Mouse (Mus musculus) induced T-regulatory cell, adult 2 months (primary cell): Measurements from ENCODE around the gene Dnah6.

Source experiments
- DNase-seq: peaks from one replicate; pipeline ENCODE4 v3.0.0-alpha.2; 2012; ENCODE audit warnings: low read depth

The Dnah6 gene

DNA sequence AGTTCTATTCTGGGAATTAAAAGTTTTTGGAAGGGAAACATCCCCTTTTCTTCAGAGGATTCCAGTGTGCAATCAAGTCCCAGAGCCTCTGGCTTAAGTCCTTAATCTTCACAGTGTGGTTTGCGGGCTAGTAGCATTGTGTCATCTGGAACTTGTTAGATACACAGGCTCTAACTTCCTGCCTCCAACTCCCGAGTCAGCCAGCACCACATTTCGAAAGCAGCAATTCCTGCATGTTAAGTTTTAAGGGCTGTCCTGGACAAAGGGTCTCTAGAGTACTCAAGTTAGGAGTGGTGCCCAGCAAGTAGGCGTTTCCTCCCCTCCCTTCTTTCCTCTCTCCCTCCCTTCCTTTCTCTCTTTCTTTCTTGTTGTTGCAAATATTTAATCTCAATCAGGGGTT is 7.0 kb upstream of the Dnah6 start:
- DNase-seq = peak; percentile 17

DNA sequence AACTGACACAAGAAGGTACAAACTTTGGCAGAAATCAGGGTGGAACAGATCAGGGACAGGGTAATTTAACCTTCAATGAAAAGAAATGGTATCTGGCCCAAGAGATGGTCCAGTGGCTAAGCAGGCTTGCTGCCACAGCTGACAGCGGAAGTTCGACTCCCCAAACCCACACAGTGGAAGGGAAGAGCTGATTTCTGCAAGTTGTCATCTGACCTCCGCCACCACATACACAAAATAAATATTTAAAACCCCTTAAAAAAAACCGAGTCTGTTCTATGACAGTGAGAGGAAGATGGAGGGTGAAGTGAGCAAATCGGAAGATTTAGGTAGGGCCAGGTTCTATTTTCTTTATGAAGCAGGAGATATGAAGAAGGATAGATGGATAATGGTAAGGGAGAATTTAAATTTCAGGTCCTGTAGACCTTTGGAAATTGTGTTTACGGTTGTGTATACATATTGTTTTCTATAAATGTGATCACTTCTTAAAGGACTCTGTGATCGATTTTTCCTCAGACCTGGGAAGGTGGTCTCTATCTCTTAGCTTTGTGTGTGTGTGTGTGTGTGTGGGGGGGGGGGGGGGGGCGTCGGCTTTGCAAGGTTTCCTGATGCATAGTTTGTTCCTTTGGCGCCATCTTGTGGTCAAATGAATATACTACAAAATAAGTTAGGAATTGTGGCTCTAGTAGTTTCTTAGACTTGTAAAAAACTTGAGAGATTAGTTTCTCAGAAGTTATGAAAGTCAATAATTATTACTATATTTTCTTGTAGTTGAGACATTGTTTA is 6.1 kb upstream of the Dnah6 start:
- DNase-seq = peak; percentile 82

DNA sequence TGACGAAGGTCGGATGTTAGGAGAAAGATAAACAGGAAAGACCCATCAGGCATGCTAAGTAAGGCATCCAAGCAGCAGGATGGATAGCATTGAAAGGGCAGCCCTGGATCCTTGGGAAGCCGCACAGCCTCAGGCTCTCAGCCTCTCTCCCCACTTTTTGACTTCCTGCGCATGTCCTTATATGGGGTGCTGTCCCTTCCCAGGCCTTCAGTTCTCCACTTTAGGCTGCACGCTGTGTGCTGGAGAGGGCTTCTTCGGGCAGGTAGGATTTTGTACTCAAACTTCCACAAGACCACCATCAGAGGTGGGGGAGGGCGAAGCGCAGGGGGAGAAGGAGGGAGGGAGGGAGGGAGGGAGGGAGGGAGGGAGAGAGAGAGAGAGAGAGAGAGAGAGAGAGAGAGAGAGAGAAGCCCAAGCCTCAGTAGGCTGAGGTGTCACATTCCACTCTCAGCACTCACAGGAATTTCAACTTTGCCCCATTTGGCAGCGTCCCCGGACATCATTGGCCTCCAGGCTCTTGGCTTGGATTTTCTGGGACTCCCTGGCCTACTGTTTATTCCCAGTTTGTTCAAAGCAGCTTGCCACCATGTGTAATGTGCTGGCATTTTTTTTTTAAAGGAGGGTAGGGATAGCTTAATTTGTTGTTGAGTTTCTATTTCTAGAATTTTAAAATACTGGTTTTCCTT is 1.5 kb upstream of the Dnah6 start:
- DNase-seq = no peak

DNA sequence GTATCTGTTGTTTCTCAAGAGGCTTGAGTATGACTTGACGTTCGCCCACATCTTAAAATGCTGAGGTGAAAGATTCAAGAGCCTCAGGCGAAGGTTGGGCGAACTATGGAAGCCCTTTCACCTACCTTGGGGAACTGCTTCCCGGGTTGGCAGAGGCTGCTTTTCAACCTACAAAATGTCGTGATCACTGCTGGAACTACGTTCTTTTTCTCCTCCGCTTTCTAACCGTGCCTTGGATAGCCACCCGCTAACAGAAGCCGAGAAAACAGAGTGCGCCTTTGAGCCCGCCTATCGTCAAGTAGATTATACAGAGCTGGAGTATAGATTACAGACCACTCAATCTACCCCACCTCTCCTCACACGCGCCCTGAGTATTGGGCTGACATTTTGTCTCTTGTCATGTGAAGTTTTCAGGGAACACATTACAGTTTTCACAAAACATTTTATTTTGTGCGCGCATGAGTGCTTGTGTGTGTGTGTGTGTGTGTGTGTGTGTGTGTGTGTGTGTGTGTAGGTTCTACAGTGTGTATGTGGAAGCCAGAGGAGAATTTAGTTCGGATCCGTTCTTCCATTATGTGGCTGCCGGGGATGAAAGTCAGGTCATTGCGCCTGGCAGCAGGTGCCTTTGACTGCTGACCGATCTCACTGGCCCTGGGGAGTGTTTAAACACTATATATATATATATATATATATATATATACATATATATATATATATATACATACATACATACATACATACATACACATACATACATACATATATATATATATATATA is 696 bp upstream of the Dnah6 start:
- no peak for DNase-seq

DNA sequence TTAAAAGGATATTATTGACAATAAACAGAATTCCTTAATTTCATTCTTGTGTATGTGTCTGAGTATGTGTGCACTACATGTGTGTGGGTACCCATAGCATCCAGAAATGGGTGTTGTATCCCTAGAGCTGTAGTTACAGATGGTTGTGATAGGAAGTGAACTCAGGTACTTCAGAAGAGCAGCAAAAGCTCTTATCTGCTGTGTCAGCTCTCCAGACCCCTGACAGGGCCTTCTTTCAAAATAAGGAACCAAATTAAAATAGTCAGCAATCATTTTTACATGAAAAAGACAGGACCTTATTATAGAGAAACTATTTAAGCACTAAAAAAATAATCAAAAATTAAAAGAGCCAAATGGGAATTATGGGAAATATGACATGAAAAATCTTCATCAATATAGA is 9.8 kb downstream of the Dnah6 start:
- DNase-seq = no peak

DNA sequence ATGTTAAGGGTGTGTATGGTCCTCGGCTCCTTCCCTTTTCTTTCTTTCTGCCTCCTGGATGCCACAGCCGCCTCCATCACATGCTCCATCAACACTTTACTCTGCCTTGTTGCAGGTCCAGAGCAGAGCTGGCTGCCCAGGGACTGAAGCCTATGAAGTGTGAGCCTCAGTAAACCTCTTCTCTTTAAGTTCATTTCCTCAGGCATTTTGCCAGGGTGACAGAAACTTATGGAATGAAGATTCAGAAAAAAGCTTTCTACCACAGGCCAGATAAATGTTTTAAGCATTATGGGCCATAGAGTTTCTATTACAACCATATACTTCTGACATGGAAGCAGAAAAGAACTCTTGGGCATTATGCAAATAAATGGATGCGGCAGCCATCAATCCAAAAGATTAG is 10.4 kb downstream of the Dnah6 start:
- DNase-seq = no peak

DNA sequence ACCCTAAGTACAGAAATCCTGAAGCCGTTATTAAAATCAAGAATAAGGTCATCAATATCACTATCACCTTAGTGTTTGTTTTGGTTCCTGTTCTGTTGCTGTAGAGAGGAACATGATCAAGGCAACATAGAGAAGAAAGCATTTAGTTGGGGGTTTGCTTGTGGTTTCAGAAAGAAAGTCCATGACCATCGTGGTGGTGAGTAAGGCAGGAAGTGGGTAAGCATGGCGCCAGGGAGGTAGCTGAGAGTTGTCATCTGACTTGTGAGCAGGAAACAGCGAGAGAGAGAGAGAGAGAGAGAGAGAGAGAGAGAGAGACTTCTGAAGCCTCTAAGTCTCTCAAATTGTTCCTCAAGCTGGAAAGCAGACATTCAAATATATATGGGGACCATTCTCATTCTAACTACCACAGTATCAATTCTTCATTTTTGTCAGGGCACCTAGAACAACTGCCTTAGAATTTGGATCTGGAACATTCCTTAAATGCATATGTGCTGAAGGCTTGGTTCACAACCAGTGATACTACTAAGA is 10.9 kb downstream of the Dnah6 start:
- peak; percentile 81 for DNase-seq

DNA sequence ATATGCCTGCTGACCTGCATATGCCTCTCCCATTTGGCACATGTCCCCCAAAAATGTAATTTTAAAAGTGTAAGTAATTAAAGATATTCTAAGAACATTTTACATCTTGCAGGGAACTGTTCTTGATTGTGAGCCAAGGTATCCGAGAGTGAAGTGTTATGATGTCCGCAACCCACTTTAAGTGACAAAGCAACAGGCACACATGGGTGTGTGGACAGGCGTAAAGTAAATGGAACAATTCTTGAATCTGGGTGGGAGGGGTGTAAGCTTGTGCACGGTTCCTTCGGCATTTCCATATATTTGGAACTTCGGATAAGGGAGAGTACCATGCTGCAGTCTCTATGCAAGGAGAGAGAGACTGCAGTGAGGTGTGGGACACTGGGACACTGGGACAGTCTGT is 11.9 kb downstream of the Dnah6 start:
- DNase-seq = no peak

DNA sequence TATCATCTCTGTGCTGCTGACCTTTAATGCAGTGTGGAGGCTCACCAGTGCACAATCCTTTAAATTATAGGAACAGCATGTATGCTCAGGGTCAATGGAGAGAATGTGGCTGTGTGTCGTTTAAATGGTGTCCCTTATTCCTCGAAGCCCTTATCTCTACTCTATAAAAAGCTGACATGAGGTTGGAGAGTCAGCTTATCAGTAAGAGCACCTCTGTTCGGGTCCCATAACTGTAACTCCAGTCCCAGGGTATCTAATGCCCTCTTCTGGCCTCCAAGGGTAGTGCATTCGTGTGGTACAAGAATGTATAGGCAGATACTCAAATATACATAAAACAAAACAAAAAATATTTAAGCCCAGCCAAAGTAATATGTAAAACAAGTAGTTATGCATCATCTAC is 16.5 kb downstream of the Dnah6 start:
- peak; percentile 29 for DNase-seq

DNA sequence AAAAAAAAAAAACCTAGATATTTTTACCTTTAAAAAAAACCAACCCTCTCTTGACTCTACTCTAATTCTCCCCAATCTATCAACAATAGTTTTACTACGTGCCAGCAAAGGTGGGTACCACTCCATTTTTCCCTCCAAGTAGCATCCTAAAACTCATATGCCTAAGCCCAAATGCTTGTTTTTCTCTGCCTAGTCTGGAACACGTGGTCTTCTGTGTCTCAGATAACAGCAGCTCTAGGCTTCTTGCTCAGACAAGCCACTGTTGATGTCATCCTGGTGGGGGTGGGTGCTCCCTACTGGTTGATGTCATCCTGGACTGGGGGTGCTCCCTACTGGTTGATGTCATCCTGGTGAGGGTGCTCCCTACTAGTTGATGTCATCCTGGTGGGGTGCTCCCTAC is 17.7 kb downstream of the Dnah6 start:
- DNase-seq = no peak

DNA sequence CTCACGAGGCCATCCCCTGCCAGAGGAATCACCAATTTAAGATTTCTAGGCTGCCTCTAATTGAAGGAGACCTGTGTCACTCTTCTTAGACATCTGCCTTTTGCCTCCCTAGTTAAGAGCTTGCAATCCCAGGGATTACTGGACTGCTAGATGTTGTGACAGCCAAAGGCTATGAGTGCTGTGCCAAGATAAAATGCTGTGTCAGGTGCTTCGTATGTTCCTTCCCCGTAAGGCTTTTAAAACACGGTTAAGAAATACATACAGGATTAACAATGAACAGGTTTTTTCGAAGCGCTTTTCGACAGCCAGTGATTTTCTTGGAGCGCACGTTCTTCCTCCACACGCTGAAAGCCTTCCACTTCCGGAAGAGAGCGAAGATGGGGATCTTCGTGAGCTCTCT is 26.2 kb downstream of the Dnah6 start:
- no peak for DNase-seq

DNA sequence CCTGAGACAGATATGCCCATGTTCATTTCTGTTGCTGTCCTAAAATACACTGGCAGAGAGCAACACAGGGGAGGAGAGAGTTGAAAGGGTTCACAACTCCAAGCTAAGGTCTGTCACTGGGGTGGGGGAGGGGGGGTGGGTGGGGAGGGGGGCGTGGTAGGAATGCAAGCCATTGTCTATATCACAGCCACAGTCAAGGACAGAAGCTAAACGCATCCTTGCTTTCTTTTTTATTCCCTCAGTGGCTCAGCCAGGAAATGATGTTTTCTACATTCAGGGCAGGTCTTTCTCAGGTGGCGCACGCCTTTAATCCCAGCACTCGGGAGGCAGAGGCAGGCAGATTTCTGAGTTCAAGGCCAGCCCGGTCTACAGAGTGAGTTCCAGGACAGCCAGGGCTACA is 30.7 kb downstream of the Dnah6 start:
- no peak for DNase-seq

DNA sequence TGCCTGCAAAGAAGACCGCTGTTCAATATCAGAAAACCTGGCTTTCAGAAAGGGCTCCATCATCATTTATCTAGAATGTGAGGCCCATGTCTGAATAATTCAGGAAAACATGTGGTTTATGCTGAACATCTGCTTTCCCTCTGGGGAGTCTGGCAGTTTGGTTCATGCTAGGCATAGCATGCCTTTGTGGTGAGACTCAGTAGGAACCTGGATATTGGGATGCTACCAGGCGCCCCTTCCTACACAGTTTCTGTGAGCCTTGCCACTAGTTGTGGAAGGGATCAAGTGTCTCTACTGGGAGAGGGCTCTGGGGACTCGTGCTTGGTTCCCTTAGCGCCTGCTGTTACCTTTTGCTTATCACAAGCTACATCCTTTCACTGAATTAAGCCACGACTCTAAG is 37.2 kb downstream of the Dnah6 start:
- no peak for DNase-seq

DNA sequence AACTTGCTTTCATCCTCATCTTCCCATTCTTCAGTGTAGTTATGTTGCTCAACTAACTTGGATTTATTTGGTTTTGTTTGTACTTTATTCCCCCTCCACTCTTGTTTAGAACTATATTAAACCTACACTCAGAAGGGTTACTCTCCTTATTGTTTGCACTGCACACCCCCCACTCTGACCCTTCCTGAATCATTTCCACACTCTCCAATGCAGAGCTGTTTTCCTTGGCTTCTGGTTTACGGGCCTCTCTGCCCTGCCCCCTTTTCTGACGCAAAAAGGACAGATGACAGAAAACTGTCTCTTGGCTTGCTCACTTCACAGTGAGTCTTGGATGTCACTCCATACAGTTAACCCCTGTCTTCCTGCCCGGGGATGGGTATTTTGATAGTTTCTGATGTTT is 38.5 kb downstream of the Dnah6 start:
- no peak for DNase-seq

DNA sequence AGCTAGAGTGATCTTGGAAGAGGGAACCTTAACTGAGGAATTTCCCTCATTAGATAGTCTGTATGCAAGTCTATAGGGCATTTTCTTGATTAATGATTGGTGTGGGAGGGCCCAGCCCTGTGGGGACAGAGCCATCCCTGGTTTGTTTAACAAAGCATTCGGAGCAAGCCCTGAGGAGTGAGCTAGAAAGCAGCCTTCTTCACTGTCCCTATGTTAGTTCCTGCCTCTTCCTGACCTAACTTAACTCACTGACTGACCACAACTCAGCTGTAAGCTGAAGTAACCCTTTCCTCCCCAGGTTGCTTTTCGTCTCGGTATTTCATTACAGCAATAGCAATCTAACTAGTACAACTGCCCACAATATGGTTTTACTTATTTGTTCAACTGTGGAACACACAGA is 39.0 kb downstream of the Dnah6 start:
- DNase-seq = no peak

DNA sequence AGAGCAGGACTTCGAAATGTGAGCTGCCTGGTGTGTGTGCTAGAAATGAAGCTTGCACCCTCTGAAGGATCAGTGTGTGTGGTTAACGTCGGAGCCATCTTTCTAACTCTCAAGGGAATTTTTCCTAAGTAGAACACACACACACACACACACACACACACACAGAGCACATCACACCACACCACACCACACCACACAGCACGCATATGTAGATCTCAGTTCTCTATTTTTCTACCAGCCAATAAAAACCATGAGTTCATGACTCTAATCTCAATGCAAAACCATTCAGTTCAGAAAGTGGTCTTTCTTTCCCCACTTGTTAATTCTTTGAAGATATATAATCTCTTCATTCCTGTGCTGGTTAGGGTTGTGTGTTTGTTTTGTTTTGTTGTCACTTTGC is 39.4 kb downstream of the Dnah6 start:
- no peak for DNase-seq

DNA sequence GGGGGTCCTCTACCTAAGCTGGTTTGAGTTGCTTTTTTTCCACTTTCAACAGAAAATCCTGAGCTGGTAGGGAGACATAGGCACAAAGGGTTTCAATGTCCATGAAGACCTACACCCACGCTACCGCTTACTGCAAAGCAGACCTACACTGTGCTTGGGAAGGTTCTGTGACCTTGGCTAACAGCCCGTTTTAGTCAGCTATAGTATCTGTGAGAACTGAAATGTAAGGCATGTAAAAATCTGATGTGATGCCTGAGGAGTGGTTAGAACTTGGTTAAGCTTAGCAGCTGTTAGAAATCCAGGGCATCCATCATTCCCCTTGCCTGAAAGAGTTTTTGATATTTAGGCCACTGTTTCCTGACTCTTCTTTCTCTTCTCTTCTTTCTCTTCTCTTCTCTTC is 46.3 kb downstream of the Dnah6 start:
- DNase-seq = no peak

DNA sequence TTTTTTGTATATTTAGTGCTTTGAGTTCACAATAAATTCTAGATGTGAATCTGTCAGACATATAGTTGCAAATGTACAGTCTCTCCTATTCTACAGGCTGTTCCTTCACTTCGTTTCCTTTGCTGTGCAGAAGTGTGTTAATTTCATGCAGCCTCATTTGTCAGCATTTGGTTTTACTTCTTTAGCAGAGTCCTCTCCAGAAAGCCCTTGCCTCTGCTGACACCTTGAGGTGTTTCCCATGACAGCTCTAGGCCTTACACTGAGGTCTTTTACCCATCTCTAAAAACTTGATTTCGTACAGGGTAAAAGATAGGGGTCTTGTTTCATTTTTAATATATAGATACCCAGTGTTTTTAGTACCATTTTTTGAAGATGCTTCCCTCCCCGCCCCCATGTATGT is 54.2 kb downstream of the Dnah6 start:
- no peak for DNase-seq

DNA sequence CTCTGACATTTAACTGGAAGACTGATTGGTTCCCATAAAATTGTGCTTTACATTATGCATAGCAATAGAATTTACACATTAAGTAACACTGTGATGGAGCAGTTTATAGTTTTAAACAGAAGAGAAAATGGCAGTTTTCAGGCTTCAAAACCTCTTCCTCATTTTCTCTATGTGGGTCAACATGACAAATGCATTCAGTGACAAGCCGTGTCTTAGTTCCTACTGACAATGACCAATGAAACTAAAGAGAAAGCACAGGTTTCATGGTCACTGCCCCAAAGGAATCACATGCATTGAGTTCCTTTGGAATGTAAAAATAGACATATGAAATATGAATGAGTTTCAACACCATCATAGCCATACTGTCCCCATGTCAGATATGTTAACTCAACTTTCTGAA is 58.5 kb downstream of the Dnah6 start:
- DNase-seq = no peak

DNA sequence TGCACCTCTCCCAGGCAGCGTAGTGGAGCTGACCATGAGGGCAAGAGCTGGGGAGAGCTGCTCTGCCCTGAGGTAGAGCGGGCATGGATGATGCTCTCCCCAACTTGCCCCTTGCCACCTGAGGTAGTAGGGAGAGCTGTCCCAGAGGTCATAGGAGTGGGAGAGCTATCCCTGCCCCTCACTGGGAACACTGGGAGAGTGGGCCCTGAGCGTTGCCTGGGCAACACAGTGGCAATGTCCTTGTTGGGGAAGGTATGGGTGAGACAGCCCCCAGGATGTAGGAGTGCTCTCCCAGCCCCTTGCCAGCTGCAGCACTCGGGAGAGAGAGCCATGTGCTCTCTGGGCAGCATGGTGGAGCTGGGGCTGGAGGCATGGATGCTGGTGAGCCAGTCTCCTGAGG is 60.1 kb downstream of the Dnah6 start:
- no peak for DNase-seq

DNA sequence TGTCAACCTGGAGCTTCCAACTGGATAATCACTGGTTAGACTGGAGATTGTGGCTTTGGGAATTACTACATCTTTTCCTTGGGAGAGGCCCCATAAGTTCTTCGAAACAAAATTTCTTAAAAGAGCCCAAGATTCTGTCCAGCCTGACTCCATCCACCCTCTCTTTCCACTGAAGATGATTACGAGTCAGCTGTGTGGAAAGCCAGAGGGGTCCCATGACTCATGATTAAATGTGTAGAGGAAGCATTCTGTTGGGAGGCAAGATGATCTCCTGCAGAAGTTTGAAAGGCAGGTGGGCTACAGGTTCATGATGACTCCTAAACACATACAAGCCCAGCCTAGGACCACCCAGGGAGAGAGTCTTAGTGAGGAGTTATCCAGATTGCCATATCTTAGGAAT is 66.0 kb downstream of the Dnah6 start:
- no peak for DNase-seq

DNA sequence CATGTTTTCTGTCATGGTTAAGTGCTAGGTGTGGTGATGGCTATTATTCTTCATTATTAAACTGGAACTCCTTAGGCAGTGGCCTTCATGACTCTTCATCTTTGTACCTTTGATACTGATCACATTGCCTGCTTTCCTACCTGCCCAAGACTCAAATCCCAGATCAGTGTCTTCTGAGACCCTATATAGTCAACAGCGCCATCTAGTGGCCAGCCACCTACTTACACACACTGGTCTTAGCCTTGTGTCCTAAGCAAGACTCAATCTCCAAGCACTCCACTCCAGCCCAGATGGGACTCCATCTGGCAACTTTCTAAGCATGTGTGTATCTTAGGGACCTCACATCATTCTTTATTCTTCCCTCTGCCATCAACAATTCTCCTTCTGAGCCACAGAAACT is 67.8 kb downstream of the Dnah6 start:
- peak; percentile 83 for DNase-seq

DNA sequence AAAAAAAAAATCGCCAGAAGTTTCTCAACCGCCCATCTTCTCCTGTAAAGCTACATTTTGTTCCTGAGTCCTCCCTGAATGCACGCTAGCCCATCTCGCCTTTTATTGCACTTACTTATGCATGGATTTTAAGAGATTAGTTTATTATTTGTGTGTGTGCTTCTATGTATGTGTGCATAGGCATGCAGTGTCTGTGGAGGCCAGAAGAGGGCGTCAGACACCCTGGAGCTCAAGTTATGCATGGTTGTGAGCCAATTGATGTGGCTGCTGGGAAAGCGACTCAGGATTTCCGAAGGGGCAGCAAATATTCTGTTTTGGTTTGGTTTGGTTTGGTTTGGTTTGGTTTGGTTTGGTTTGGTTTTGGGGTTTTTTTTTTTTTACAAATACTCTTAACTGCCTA is 78.0 kb downstream of the Dnah6 start:
- no peak for DNase-seq
